Mouse (Mus musculus): ENCODE results near the gene Arpp21.

DNA sequence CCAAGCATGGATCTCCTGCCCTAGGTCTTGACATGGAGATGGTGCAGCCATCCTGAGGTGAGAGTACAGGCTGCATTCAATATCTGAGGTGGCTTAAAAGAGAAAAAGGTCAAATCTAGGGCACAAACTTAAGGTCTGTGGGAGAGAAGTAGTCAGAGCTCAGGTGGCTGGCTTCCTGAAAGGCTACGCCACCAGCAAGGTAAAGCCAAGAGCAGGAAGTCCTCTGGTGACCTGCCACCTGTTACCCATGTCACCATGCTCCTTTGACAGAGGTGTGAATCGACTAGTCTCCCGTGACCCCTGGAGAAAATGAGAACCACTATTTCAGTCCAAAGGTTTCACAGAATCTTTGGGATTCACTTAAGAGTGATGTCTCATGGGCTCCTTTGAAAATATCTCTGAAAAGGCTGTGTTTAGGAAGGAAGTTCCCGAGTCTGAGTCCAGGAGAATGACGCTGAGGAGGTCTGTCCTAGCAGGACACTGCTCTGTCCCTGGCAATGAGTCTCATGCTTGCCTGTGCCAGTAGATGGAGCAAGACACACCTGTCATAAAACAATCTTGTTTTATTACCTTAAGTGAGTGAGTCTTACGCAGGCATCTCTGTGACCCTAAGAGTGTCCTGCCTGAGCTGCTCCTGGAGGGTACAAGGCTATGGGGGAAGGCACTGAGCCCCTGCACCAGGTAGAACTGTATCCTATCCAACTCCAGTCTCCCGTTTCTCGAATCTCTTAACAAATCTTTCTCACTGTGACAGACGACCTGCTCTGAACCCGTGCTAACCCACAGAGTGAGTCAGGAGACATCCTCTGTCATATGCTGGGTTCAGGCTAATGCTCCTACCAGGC is 22.1 kb downstream of the Arpp21 start:
- TF ChIP-seq CTCF (IDR thresholded peaks at IDR 0.05; ENCODE audit: low read depth, low read length) (no peak), POLR2A (IDR thresholded peaks at IDR 0.05; ENCODE audit: borderline replicate concordance, low read depth, low read length) (no peak)
